Mouse (Mus musculus): ENCODE measurements around the gene Polr2b. TPM values are rescaled to one million over a fixed set of nuclear protein-coding genes. Genes with fewer than 3 reads are reported as not detected.
A peak's percentile ranks its signal among the peaks of the same experiment; 100 is the strongest.

Gene Polr2b
- polyA plus RNA-seq, 1 experiment from 2014 or later, result 59.8 TPM

DNA sequence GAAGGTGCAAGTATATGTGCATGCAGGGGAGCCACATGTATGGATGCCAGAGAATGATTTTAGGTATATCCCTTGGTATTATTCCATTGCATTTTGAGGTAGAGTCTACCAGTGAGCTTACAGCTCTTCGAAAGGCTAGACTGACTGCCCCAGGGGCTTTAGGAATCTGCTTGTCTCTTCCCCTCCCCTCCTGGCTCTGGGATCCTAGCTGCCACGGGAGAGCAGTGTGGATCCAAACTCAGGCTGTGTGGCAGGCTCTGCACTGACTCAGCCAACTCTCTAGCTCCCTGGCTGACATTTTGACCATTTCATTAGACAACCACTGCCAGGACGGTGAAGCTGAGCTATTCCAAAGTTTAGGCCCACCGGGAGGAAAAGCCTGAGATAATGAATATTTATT, 65.6 kb downstream of the Polr2b start:
- Histone ChIP-seq H3K4me3 (ENCODE audit: low read depth, low read length) (no peak overlapping the region), H3K27ac (ENCODE audit: low read depth) (no peak overlapping the region), H3K4me1 (replicated peaks; ENCODE audit: control insufficient read depth, insufficient read depth, low read length) (no peaks in the 10 kb centered on the region), H3K27me3 (replicated peaks; ENCODE audit: control insufficient read depth, insufficient read depth, low read length) (no peaks in the 10 kb centered on the region), H3K36me3 (ENCODE audit: control insufficient read depth, insufficient read depth, low read length) (no peaks in the 10 kb centered on the region), H3K9me3 (ENCODE audit: control insufficient read depth, low read length) (no peaks in the 10 kb centered on the region), H3K9ac (ENCODE audit: low read length) (no peak overlapping the region), H3K4me2 (ENCODE audit: low read length) (no peak overlapping the region)
- DNase-seq (ENCODE audit: low spot score) (peak; percentile 46), ATAC-seq (replicated peaks; ENCODE audit: low FRiP score, low TSS enrichment, low read depth) (no peak)
- 65% methylated on average over 4 of the region's 4 CpGs for WGBS

- Histone ChIP-seq H3K9me3 (ENCODE audit: control insufficient read depth, low read length) (no peaks in the 10 kb centered on the region), H3K4me3 (ENCODE audit: low read depth, low read length) (no peak overlapping the region), H3K27ac (ENCODE audit: low read depth) (no peak overlapping the region), H3K4me2 (ENCODE audit: low read length) (no peak overlapping the region), H3K9ac (ENCODE audit: low read length) (no peak overlapping the region), H3K4me1 (replicated peaks; ENCODE audit: control insufficient read depth, insufficient read depth, low read length) (no peaks in the 10 kb centered on the region), H3K36me3 (ENCODE audit: control insufficient read depth, insufficient read depth, low read length) (no peaks in the 10 kb centered on the region), H3K27me3 (replicated peaks; ENCODE audit: control insufficient read depth, insufficient read depth, low read length) (no peaks in the 10 kb centered on the region)
- ATAC-seq (replicated peaks; ENCODE audit: low FRiP score, low TSS enrichment, low read depth) (no peak), DNase-seq (ENCODE audit: low spot score) (no peak)
- 88% methylated on average over 3 of the region's 3 CpGs for WGBS
Measured at GRCm38 (mm10) chr5:77378027-77378426, 68.1 kb downstream of the Polr2b start.

DNA sequence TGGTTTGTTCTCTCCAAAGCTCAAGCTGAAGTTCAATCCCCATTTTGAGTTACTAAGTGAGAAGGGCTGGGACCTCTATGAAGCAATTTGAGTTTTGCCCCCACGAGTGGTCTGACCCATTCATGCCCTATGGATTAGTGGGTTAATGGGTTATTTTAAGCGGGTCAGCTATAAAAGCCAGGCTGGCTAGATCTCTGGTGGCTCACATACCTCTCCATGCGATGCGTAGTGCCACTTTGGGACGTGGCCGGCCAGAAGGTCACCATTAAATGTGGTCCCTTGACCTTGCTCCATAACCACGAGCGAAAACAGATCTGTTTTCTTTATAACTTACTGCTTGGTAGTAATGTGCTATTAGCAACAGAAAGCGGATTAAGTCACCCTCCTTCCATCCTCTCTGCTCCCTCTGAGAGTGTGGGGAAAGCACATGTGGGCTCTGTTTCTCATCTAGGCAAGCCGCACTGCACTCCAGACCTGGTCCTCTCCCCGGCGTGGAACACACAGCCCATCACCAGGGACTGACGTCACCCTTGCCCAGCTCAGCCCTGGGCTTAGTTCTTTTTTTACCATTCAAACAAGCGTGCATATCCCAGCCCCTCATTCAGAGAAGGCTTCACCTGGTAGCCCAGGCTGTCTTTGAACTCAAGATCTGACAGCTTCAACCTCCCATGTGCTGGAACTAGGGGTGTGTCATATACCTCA, 69.6 kb downstream of the Polr2b start:
- Histone ChIP-seq H3K9ac (ENCODE audit: low read length) (no peak overlapping the region), H3K27ac (ENCODE audit: low read depth) (no peak overlapping the region), H3K27me3 (replicated peaks; ENCODE audit: control insufficient read depth, insufficient read depth, low read length) (no peaks in the 10 kb centered on the region), H3K36me3 (ENCODE audit: control insufficient read depth, insufficient read depth, low read length) (no peaks in the 10 kb centered on the region), H3K4me1 (replicated peaks; ENCODE audit: control insufficient read depth, insufficient read depth, low read length) (0 out of 2 replicates have a peak, but pooled peaks cover 4% of the 10 kb centered on the region), H3K9me3 (ENCODE audit: control insufficient read depth, low read length) (no peaks in the 10 kb centered on the region), H3K4me3 (ENCODE audit: low read depth, low read length) (no peak overlapping the region), H3K4me2 (ENCODE audit: low read length) (no peak overlapping the region)
- ATAC-seq (replicated peaks; ENCODE audit: low FRiP score, low TSS enrichment, low read depth) (no peak), DNase-seq (ENCODE audit: low spot score) (no peak)
- 63% methylated on average over 14 of the region's 14 CpGs for WGBS

- ATAC-seq (replicated peaks; ENCODE audit: low FRiP score, low TSS enrichment, low read depth) (no peak), DNase-seq (ENCODE audit: low spot score) (no peak)
- no peak overlapping the region for H3K4me3 ChIP-seq (ENCODE audit: low read depth, low read length)
- H3K4me2 ChIP-seq (ENCODE audit: low read length), result no peak overlapping the region
- no peak overlapping the region for H3K27ac ChIP-seq (ENCODE audit: low read depth)
- no peaks in the 10 kb centered on the region for H3K27me3 ChIP-seq (replicated peaks; ENCODE audit: control insufficient read depth, insufficient read depth, low read length)
- no peaks in the 10 kb centered on the region for H3K9me3 ChIP-seq (ENCODE audit: control insufficient read depth, low read length)
- no peak overlapping the region for H3K9ac ChIP-seq (ENCODE audit: low read length)
- H3K4me1 ChIP-seq (replicated peaks; ENCODE audit: control insufficient read depth, insufficient read depth, low read length), result 0 out of 2 replicates have a peak, but pooled peaks cover 4% of the 10 kb centered on the region
- no peaks in the 10 kb centered on the region for H3K36me3 ChIP-seq (ENCODE audit: control insufficient read depth, insufficient read depth, low read length)
- WGBS, result 82% methylated on average over 17 of the region's 17 CpGs
Measured at GRCm38 (mm10) chr5:77380321-77380901, 70.5 kb downstream of the Polr2b start.

- Histone ChIP-seq H3K4me2 (ENCODE audit: low read length) (no peak overlapping the region), H3K4me1 (replicated peaks; ENCODE audit: control insufficient read depth, insufficient read depth, low read length) (0 out of 2 replicates have a peak, but pooled peaks cover 4% of the 10 kb centered on the region), H3K27ac (ENCODE audit: low read depth) (no peak overlapping the region), H3K4me3 (ENCODE audit: low read depth, low read length) (no peak overlapping the region), H3K9ac (ENCODE audit: low read length) (no peak overlapping the region), H3K27me3 (replicated peaks; ENCODE audit: control insufficient read depth, insufficient read depth, low read length) (no peaks in the 10 kb centered on the region), H3K9me3 (ENCODE audit: control insufficient read depth, low read length) (no peaks in the 10 kb centered on the region), H3K36me3 (ENCODE audit: control insufficient read depth, insufficient read depth, low read length) (no peaks in the 10 kb centered on the region)
- 86% methylated on average over 7 of the region's 7 CpGs for WGBS
- ATAC-seq (replicated peaks; ENCODE audit: low FRiP score, low TSS enrichment, low read depth), result no peak
- no peak for DNase-seq (ENCODE audit: low spot score)
Measured at GRCm38 (mm10) chr5:77381283-77381682, 71.3 kb downstream of the Polr2b start.

DNA sequence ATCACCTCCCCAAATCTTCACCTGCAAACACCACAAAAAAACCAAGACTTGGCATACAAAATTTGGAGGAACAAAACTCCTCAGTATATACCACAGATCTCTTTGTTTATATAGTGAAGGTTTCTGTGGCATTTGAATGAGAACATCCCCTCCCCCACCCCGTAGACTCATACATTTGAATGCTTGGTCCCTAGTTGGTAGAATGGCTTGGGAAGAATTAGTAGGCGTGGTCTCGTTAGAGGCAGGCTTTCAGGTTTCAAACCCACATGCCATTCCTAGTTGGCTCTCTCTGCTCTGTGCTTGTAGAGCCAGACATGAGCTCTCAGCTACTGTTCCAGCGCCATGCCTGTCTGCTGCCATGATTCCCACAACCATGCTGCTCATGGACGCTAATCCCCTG, 71.7 kb downstream of the Polr2b start:
- H3K4me3 ChIP-seq (ENCODE audit: low read depth, low read length), result no peak overlapping the region
- H3K9me3 ChIP-seq (ENCODE audit: control insufficient read depth, low read length), result no peaks in the 10 kb centered on the region
- 91% methylated on average over 5 of the region's 5 CpGs for WGBS
- 0 out of 2 replicates have a peak, but pooled peaks cover 4% of the 10 kb centered on the region for H3K4me1 ChIP-seq (replicated peaks; ENCODE audit: control insufficient read depth, insufficient read depth, low read length)
- no peak for DNase-seq (ENCODE audit: low spot score)
- H3K9ac ChIP-seq (ENCODE audit: low read length), result no peak overlapping the region
- no peak overlapping the region for H3K4me2 ChIP-seq (ENCODE audit: low read length)
- H3K36me3 ChIP-seq (ENCODE audit: control insufficient read depth, insufficient read depth, low read length), result no peaks in the 10 kb centered on the region
- H3K27ac ChIP-seq (ENCODE audit: low read depth), result no peak overlapping the region
- no peaks in the 10 kb centered on the region for H3K27me3 ChIP-seq (replicated peaks; ENCODE audit: control insufficient read depth, insufficient read depth, low read length)
- ATAC-seq (replicated peaks; ENCODE audit: low FRiP score, low TSS enrichment, low read depth), result no peak

DNA sequence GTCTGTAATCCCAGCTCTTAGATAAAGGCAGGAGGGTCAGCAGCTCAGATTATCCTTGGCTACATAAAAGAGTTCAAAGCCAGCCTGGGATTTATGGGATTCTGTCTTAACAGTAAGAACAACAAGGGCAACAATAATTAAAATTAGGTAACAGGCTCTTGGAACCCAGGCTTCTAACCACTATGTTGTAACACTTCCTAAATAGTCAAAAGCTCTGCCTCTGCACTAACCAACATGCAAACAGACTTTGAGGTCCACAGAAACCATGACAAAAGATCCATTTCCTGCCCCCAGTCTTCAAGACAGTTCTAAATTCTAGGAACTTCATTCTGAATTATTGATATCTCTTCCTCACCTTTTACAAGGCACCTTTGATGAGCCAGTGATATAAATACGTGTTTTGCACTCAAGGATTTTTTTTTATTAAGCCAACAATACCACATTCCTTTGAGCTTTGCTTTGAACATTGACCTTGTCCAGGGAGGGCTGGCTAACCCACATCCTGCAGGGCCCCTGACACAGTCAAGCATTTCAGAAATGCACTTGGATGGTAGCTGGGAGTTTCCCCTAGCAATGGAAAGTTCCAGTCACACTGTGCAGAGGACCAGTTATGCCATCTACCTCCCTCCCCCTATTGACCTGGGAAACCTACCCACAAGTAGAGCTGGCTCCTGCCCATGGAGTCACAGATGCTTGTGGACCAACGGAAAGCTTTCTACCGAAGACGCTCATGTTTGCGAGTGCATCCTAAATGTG, 74.0 kb downstream of the Polr2b start:
- WGBS, result 80% methylated on average over 5 of the region's 5 CpGs
- ATAC-seq (replicated peaks; ENCODE audit: low FRiP score, low TSS enrichment, low read depth), result no peak
- Histone ChIP-seq H3K9me3 (ENCODE audit: control insufficient read depth, low read length) (no peaks in the 10 kb centered on the region), H3K4me3 (ENCODE audit: low read depth, low read length) (no peak overlapping the region), H3K4me2 (ENCODE audit: low read length) (no peak overlapping the region), H3K27me3 (replicated peaks; ENCODE audit: control insufficient read depth, insufficient read depth, low read length) (no peaks in the 10 kb centered on the region), H3K27ac (ENCODE audit: low read depth) (no peak overlapping the region), H3K36me3 (ENCODE audit: control insufficient read depth, insufficient read depth, low read length) (no peaks in the 10 kb centered on the region), H3K4me1 (replicated peaks; ENCODE audit: control insufficient read depth, insufficient read depth, low read length) (peaks cover 4% of the 10 kb centered on the region; the same call in 1 of the 2 replicates), H3K9ac (ENCODE audit: low read length) (no peak overlapping the region)
- no peak for DNase-seq (ENCODE audit: low spot score)

DNA sequence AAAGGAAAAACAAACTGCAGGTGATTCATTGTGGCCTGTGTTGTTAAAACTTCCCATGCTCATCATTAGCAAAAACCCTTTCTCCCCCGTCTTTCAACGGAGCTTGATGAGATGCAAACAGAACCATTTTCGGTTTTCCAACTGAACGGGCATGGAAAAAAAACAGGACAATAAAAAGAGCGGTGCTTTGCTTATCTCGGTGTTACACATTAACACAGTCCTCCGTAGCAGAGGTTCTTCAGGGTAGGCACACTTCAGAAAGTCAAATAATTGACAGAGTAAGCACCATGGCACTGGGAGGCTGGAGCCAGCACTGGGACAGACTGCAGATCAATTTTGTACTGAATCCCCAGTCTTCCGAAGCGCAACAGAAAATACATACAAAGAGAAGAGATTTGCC, 74.8 kb downstream of the Polr2b start:
- no peak overlapping the region for H3K27ac ChIP-seq (ENCODE audit: low read depth)
- H3K4me1 ChIP-seq (replicated peaks; ENCODE audit: control insufficient read depth, insufficient read depth, low read length), result peaks cover 4% of the 10 kb centered on the region; the same call in 1 of the 2 replicates
- WGBS, result 66% methylated on average over 9 of the region's 9 CpGs
- H3K27me3 ChIP-seq (replicated peaks; ENCODE audit: control insufficient read depth, insufficient read depth, low read length), result no peaks in the 10 kb centered on the region
- H3K9ac ChIP-seq (ENCODE audit: low read length), result no peak overlapping the region
- ATAC-seq (replicated peaks; ENCODE audit: low FRiP score, low TSS enrichment, low read depth) (no peak), DNase-seq (ENCODE audit: low spot score) (no peak)
- H3K9me3 ChIP-seq (ENCODE audit: control insufficient read depth, low read length), result no peaks in the 10 kb centered on the region
- H3K4me3 ChIP-seq (ENCODE audit: low read depth, low read length), result no peak overlapping the region
- H3K36me3 ChIP-seq (ENCODE audit: control insufficient read depth, insufficient read depth, low read length), result no peaks in the 10 kb centered on the region
- H3K4me2 ChIP-seq (ENCODE audit: low read length), result peak overlapping the region; percentile 11; the same call in 1 of the 2 replicates

Data from intestine, embryonic 14.5 days (tissue).